Mouse (Mus musculus) liver, adult 2 months (tissue): Measurements from ENCODE around the gene Ccna1. TPM values are rescaled to one million over a fixed set of nuclear protein-coding genes. Genes with fewer than 3 reads are reported as not detected.
A peak's percentile ranks its signal among the peaks of the same experiment; 100 is the strongest.

Experiments
- DNase-seq: peaks from one replicate; pipeline ENCODE4 v3.0.0-alpha.2; 2011; ENCODE audit warnings: low read depth, low spot score; ENCODE audit errors: extremely low read depth
- H3K27ac ChIP-seq: fragments of 200-500 bp; replicated peaks from 2 replicates; pipeline ENCODE4 v1.5.1; 2012; ENCODE audit warnings: low read depth, mild to moderate bottlenecking, control low read depth, inconsistent platforms, low read length; ENCODE audit not compliant: insufficient read depth
- H3K27me3 ChIP-seq: fragments of 200-500 bp; 2 replicates; pipeline ENCODE4 v1.6.1; 2012; ENCODE audit warnings: mild to moderate bottlenecking, moderate library complexity, low read length, inconsistent platforms; ENCODE audit not compliant: control insufficient read depth, insufficient read depth
- H3K36me3 ChIP-seq: fragments of 200-500 bp; 2 replicates; pipeline ENCODE4 v1.6.1; 2012; ENCODE audit warnings: low read length, inconsistent platforms; ENCODE audit not compliant: control insufficient read depth, insufficient read depth
- H3K4me1 ChIP-seq: fragments of 200-500 bp; 2 replicates; pipeline ENCODE4 v1.6.1; 2011; ENCODE audit warnings: low read length; ENCODE audit not compliant: control insufficient read depth, insufficient read depth
- H3K4me3 ChIP-seq: fragments of 200-500 bp; 2 replicates; pipeline ENCODE4 v1.5.1; 2011; ENCODE audit warnings: low read depth, mild to moderate bottlenecking, control low read depth, low read length, moderate library complexity; ENCODE audit not compliant: insufficient read depth
- H3K79me2 ChIP-seq: fragments of 200-500 bp; 2 replicates; pipeline ENCODE4 v1.6.1; 2012; ENCODE audit warnings: inconsistent platforms, mild to moderate bottlenecking, low read length, moderate library complexity; ENCODE audit not compliant: control insufficient read depth, insufficient read depth
- H3K9ac ChIP-seq: fragments of 200-500 bp; 2 replicates; pipeline ENCODE4 v1.6.1; 2012; ENCODE audit warnings: low read depth, mild to moderate bottlenecking, control low read depth, inconsistent platforms, low read length
- CTCF ChIP-seq: fragments of 200-500 bp; IDR thresholded peaks from 2 replicates; pipeline ENCODE4 v1.5.1; 2011; ENCODE audit warnings: low read depth, low read length, control low read depth
- POLR2A ChIP-seq: fragments of 200-500 bp; IDR thresholded peaks from 2 replicates; pipeline ENCODE4 v1.6.1; 2011; ENCODE audit warnings: low read length, control low read depth; ENCODE audit not compliant: insufficient read depth; ENCODE audit errors: extremely low read depth
- WGBS: fragments of 180-500 bp; shearing (Covaris S2); methylation state at CpG from one replicate; pipeline ENCODE4 v1.1.7; 2018; 5-methylcytosine and 5-hydroxymethylcytosine counted together
- polyA plus RNA-seq: library from polyadenylated mRNA; depleted of rRNA; stranded (reverse); fragments of >200 nt; gene quantifications from 2 replicates; pipeline ENCODE4 v1.2.3, GENCODE M21; 2012
- total RNA-seq: library from RNA; depleted of rRNA; stranded (reverse); fragments of >200 nt; gene quantifications from 2 replicates; pipeline ENCODE4 v1.2.3, GENCODE M21; 2014

Gene Ccna1
- total and polyA plus RNA-seq, 2 experiments = not detected

GRCm38 (mm10) chr3:55086948-55087347 lies 31.6 kb upstream of the Ccna1 start:
- Histone ChIP-seq H3K36me3 (no peaks in the 10 kb centered on the region), H3K79me2 (no peaks in the 10 kb centered on the region), H3K4me1 (no peaks in the 10 kb centered on the region), H3K4me3 (no peak overlapping the region), H3K27ac (no peak overlapping the region), H3K9ac (no peak overlapping the region), H3K27me3 (no peaks in the 10 kb centered on the region)
- TF ChIP-seq POLR2A = no peak
- DNase-seq = no peak
- WGBS = 88% methylated on average over 5 of the region's 5 CpGs

- no peak overlapping the region for H3K4me3 ChIP-seq
- no peak for DNase-seq
- WGBS = 65% methylated on average over 3 of the region's 3 CpGs
- no peak overlapping the region for H3K27ac ChIP-seq
- no peaks in the 10 kb centered on the region for H3K4me1 ChIP-seq
- H3K27me3 ChIP-seq = no peaks in the 10 kb centered on the region
- no peaks in the 10 kb centered on the region for H3K79me2 ChIP-seq
- TF ChIP-seq POLR2A (no peak), CTCF (no peak)
- H3K36me3 ChIP-seq = no peaks in the 10 kb centered on the region
- no peak overlapping the region for H3K9ac ChIP-seq
These were observed 30.4 kb upstream of the Ccna1 start for GRCm38 (mm10) chr3:55085716-55086115.

- TF ChIP-seq POLR2A (no peak), CTCF (no peak)
- H3K4me3 ChIP-seq = no peak overlapping the region
- H3K79me2 ChIP-seq = no peaks in the 10 kb centered on the region
- H3K9ac ChIP-seq = no peak overlapping the region
- no peaks in the 10 kb centered on the region for H3K4me1 ChIP-seq
- H3K36me3 ChIP-seq = no peaks in the 10 kb centered on the region
- H3K27ac ChIP-seq = no peak overlapping the region
- H3K27me3 ChIP-seq = no peaks in the 10 kb centered on the region
- WGBS = 72% methylated on average over 6 of the region's 6 CpGs
- no peak for DNase-seq
These were observed 29.5 kb upstream of the Ccna1 start for GRCm38 (mm10) chr3:55084781-55085180.

GRCm38 (mm10) chr3:55080055-55080454 lies 24.8 kb upstream of the Ccna1 start:
- Histone ChIP-seq H3K4me3 (no peak overlapping the region), H3K27me3 (no peaks in the 10 kb centered on the region), H3K27ac (no peak overlapping the region), H3K79me2 (no peaks in the 10 kb centered on the region), H3K9ac (no peak overlapping the region), H3K4me1 (no peaks in the 10 kb centered on the region), H3K36me3 (no peaks in the 10 kb centered on the region)
- TF ChIP-seq CTCF = peak; percentile 84
- TF ChIP-seq POLR2A = no peak
- WGBS = 11% methylated on average over 6 of the region's 6 CpGs
- DNase-seq = peak; percentile 54

GRCm38 (mm10) chr3:55079619-55080018 lies 24.3 kb upstream of the Ccna1 start:
- no peak for TF ChIP-seq CTCF
- TF ChIP-seq POLR2A = no peak
- Histone ChIP-seq H3K36me3 (no peaks in the 10 kb centered on the region), H3K27me3 (no peaks in the 10 kb centered on the region), H3K4me3 (no peak overlapping the region), H3K4me1 (no peaks in the 10 kb centered on the region), H3K79me2 (no peaks in the 10 kb centered on the region), H3K27ac (no peak overlapping the region), H3K9ac (no peak overlapping the region)
- no peak for DNase-seq
- 68% methylated on average over 8 of the region's 8 CpGs for WGBS

- Histone ChIP-seq H3K4me3 (no peak overlapping the region), H3K4me1 (no peaks in the 10 kb centered on the region), H3K27me3 (no peaks in the 10 kb centered on the region), H3K27ac (no peak overlapping the region), H3K79me2 (no peaks in the 10 kb centered on the region), H3K36me3 (no peaks in the 10 kb centered on the region), H3K9ac (no peak overlapping the region)
- TF ChIP-seq CTCF (no peak), POLR2A (no peak)
- no peak for DNase-seq
- 77% methylated on average over 6 of the region's 6 CpGs for WGBS
These were observed 22.9 kb upstream of the Ccna1 start for GRCm38 (mm10) chr3:55078233-55078632.

- Histone ChIP-seq H3K27me3 (no peaks in the 10 kb centered on the region), H3K36me3 (no peaks in the 10 kb centered on the region), H3K9ac (no peak overlapping the region), H3K4me3 (no peak overlapping the region), H3K4me1 (no peaks in the 10 kb centered on the region), H3K27ac (no peak overlapping the region), H3K79me2 (no peaks in the 10 kb centered on the region)
- no peak for TF ChIP-seq POLR2A
- no peak for TF ChIP-seq CTCF
- 78% methylated on average over 3 of the region's 3 CpGs for WGBS
- DNase-seq = no peak
These were observed 20.0 kb upstream of the Ccna1 start for GRCm38 (mm10) chr3:55075294-55075648.
